Mouse (Mus musculus): ENCODE measurements at regions not wholly inside any gene's neighbourhood (a gene's known extent, or its start where the extent isn't known, plus 50 kb on each side); places are given as distances from the start of the nearest gene placed in this dataset.

DNA sequence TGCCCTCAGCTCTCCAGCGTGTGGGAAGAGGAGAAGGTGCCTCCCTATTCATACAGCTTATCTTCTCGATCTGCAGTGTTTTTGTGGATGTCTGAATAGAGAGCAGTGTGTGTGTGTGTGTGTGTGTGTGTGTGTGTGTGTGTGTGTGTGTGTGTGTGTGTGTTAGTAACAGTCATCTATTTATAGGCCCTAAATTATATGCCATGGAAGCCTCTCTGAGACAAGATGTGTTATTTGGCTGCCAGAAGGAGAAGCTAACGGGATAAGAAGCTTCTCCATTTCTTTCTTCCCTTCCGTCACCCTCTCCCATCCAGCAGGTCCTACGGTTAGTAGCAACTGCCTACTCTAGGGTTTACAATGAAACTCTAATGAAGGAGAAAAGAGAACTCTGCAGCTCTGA lies 270.3 kb downstream of the Emp1 start:
- H3K79me2 ChIP-seq (ENCODE audit: control insufficient read depth, insufficient read depth) = no peaks in the 10 kb centered on the region
- H3K4me3 ChIP-seq = no peak overlapping the region
- no peak overlapping the region for H3K4me2 ChIP-seq (ENCODE audit: low read depth)
- no peak for TF ChIP-seq MAX (IDR thresholded peaks at IDR 0.05; ENCODE audit: low read depth)
- TF ChIP-seq CEBPB (IDR thresholded peaks at IDR 0.05; ENCODE audit: insufficient read depth, poor library complexity, severe bottlenecking) = no peak
- no peak for TF ChIP-seq REST (IDR thresholded peaks at IDR 0.05; ENCODE audit: insufficient read depth, insufficient read length)
- H3K36me3 ChIP-seq (ENCODE audit: control insufficient read depth, insufficient read depth) = no peaks in the 10 kb centered on the region
- no peaks in the 10 kb centered on the region for H3K27me3 ChIP-seq (ENCODE audit: control insufficient read depth, insufficient read depth, insufficient read length)
- no peak overlapping the region for H3ac ChIP-seq (ENCODE audit: control insufficient read depth, insufficient read length)

DNA sequence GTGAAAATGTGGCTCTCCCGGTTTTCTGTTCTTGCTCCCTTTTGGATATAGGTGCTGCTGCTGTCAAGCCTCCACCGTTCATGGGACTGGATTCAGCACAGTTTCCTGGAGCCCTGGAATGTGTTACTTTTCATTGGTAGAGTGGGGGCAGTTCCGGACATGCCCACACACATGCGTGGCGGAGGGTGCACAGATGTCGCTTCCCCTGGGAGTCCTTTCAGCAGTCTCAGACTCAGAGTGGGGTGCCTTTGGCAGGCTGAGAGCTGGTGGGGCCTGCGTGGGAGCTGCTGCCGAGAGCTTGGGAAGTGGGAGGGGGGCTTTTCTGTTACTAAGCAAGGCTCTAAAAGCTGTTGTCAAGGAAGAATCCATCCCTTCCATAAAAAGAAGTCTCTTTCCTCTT lies 274.3 kb downstream of the Emp1 start:
- TF ChIP-seq MYOD1 (IDR thresholded peaks at IDR 0.05; ENCODE audit: control insufficient read depth in 1 of 3, insufficient read length in 2 of 3, low read depth in 2 of 3) = no peak
- no peak for TF ChIP-seq POLR2A (IDR thresholded peaks at IDR 0.05; ENCODE audit: insufficient read length, low read depth)
- TF ChIP-seq SRF (IDR thresholded peaks at IDR 0.05; ENCODE audit: control insufficient read depth, insufficient read length, low read depth) = no peak
- no peaks in the 10 kb centered on the region for H3K27me3 ChIP-seq (ENCODE audit: control insufficient read depth, insufficient read depth, insufficient read length)
- H3K36me3 ChIP-seq (ENCODE audit: control insufficient read depth, insufficient read depth) = no peaks in the 10 kb centered on the region
- H3K4me3 ChIP-seq = no peak overlapping the region
- H3K79me2 ChIP-seq (ENCODE audit: control insufficient read depth, insufficient read depth) = no peaks in the 10 kb centered on the region
- no peak overlapping the region for H3ac ChIP-seq (ENCODE audit: control insufficient read depth, insufficient read length)
- H3K4me2 ChIP-seq (ENCODE audit: low read depth) = no peak overlapping the region

DNA sequence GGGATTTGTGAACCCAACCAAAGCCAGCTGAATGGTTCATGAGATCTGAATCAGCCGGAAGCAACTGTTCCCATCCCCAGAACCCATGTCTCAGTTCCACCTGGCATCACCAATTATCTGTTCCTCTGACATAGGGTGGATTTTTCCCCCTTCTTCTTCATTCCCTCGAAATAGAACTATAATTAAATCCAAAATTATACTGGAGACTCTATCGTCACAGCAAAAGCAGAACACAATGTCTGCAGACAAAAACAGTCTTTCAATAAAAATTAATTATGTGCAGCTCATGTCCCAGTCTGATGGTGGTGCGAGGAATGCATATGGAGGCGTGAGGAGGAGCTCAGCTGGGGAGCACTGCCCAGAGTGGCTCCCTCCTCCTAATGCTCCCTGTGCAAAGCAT lies 280.4 kb downstream of the Emp1 start:
- Histone ChIP-seq H3K27me3 (ENCODE audit: control insufficient read depth, insufficient read depth, insufficient read length) (no peaks in the 10 kb centered on the region), H3K4me2 (ENCODE audit: low read depth) (no peak overlapping the region), H3K36me3 (ENCODE audit: control insufficient read depth, insufficient read depth) (no peaks in the 10 kb centered on the region), H3K4me3 (no peak overlapping the region), H3ac (ENCODE audit: control insufficient read depth, insufficient read length) (no peak overlapping the region), H3K79me2 (ENCODE audit: control insufficient read depth, insufficient read depth) (no peaks in the 10 kb centered on the region)
- TF ChIP-seq TCF12 (IDR thresholded peaks at IDR 0.05; ENCODE audit: insufficient read depth, poor library complexity, severe bottlenecking) = no peak
- no peak for TF ChIP-seq REST (IDR thresholded peaks at IDR 0.05; ENCODE audit: insufficient read depth, insufficient read length)
- no peak for TF ChIP-seq MYOD1 (IDR thresholded peaks at IDR 0.05; ENCODE audit: control insufficient read depth in 1 of 3, insufficient read length in 2 of 3, low read depth in 2 of 3)
- TF ChIP-seq POLR2AphosphoS2 (IDR thresholded peaks at IDR 0.05; ENCODE audit: insufficient read length, low read depth) = no peak
- TF ChIP-seq CEBPB (IDR thresholded peaks at IDR 0.05; ENCODE audit: insufficient read depth, poor library complexity, severe bottlenecking) = no peak
- no peak for TF ChIP-seq SRF (IDR thresholded peaks at IDR 0.05; ENCODE audit: control insufficient read depth, insufficient read length, low read depth)
- TF ChIP-seq MYOG (IDR thresholded peaks at IDR 0.05; ENCODE audit: control insufficient read depth in 1 of 3, insufficient read depth in 1 of 3, insufficient read length in 2 of 3, low read depth in 2 of 3) = no peak
- TF ChIP-seq POLR2A (IDR thresholded peaks at IDR 0.05; ENCODE audit: insufficient read length, low read depth) = no peak
- no peak for TF ChIP-seq MAX (IDR thresholded peaks at IDR 0.05; ENCODE audit: low read depth)

DNA sequence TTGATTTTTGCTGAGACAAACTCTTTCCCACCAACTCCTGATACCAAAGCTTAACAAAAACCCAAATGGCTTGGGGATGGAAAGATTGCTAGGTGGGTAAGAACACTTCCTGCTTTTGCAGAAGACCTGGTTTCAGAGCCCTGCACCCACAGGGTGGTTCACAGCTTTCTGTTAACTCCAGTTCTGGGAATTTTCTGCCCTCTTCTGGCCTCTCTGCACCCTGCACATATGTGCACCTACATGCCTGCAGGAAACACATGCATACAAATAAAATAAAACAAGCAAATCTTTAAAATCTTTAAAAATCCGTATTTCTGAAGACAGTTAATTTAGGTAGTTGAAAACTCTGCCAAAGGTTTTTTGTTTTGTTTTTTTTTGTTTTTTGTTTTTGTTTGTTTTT lies 283.8 kb downstream of the Emp1 start:
- TF ChIP-seq MYOG (IDR thresholded peaks at IDR 0.05; ENCODE audit: control insufficient read depth in 1 of 3, insufficient read depth in 1 of 3, insufficient read length in 2 of 3, low read depth in 2 of 3) = no peak
- no peak for TF ChIP-seq TCF12 (IDR thresholded peaks at IDR 0.05; ENCODE audit: insufficient read depth, poor library complexity, severe bottlenecking)
- no peak for TF ChIP-seq MAX (IDR thresholded peaks at IDR 0.05; ENCODE audit: low read depth)
- TF ChIP-seq SRF (IDR thresholded peaks at IDR 0.05; ENCODE audit: control insufficient read depth, insufficient read length, low read depth) = no peak
- TF ChIP-seq E2F4 (IDR thresholded peaks at IDR 0.05; ENCODE audit: insufficient read depth) = no peak
- no peak for TF ChIP-seq USF1 (IDR thresholded peaks at IDR 0.05; ENCODE audit: low read depth)
- TF ChIP-seq POLR2AphosphoS2 (IDR thresholded peaks at IDR 0.05; ENCODE audit: insufficient read length, low read depth) = no peak
- no peak for TF ChIP-seq MYOD1 (IDR thresholded peaks at IDR 0.05; ENCODE audit: control insufficient read depth in 1 of 3, insufficient read length in 2 of 3, low read depth in 2 of 3)
- TF ChIP-seq POLR2A (IDR thresholded peaks at IDR 0.05; ENCODE audit: insufficient read length, low read depth) = no peak
- TF ChIP-seq TCF3 (IDR thresholded peaks at IDR 0.05; ENCODE audit: insufficient read length, low read depth) = no peak
- TF ChIP-seq CEBPB (IDR thresholded peaks at IDR 0.05; ENCODE audit: insufficient read depth, poor library complexity, severe bottlenecking) = no peak
- no peak for TF ChIP-seq REST (IDR thresholded peaks at IDR 0.05; ENCODE audit: insufficient read depth, insufficient read length)
- Histone ChIP-seq H3K79me2 (ENCODE audit: control insufficient read depth, insufficient read depth) (no peaks in the 10 kb centered on the region), H3ac (ENCODE audit: control insufficient read depth, insufficient read length) (no peak overlapping the region), H3K4me2 (ENCODE audit: low read depth) (no peak overlapping the region), H3K36me3 (ENCODE audit: control insufficient read depth, insufficient read depth) (no peaks in the 10 kb centered on the region), H3K27me3 (ENCODE audit: control insufficient read depth, insufficient read depth, insufficient read length) (no peaks in the 10 kb centered on the region), H3K4me3 (no peak overlapping the region)

DNA sequence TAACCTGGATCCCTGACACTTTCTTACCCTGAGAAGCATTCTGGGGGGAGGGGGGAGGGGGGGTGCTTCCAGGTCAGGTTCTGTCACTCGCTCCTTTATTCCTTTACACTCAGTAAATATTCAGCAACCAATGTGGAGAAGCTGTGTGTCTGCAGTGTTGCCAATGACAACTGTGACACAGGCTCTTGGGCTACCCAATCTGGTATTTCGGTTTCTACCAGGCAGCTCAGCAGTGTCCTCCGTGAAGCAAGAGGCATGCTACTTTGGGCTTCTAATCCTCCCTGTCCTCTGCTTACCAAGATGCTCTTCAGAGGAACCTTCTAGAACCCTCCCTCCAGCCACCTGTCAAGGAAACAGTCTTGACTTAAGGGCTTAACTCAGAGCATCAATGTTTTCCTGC lies 290.7 kb downstream of the Emp1 start:
- Histone ChIP-seq H3K79me2 (ENCODE audit: control insufficient read depth, insufficient read depth) (no peaks in the 10 kb centered on the region), H3K27me3 (ENCODE audit: control insufficient read depth, insufficient read depth, insufficient read length) (no peaks in the 10 kb centered on the region), H3K4me3 (no peak overlapping the region), H3K4me2 (ENCODE audit: low read depth) (no peak overlapping the region), H3K36me3 (ENCODE audit: control insufficient read depth, insufficient read depth) (no peaks in the 10 kb centered on the region), H3ac (ENCODE audit: control insufficient read depth, insufficient read length) (no peak overlapping the region)
- no peak for TF ChIP-seq CEBPB (IDR thresholded peaks at IDR 0.05; ENCODE audit: insufficient read depth, poor library complexity, severe bottlenecking)
- no peak for TF ChIP-seq MAX (IDR thresholded peaks at IDR 0.05; ENCODE audit: low read depth)
- TF ChIP-seq SRF (IDR thresholded peaks at IDR 0.05; ENCODE audit: control insufficient read depth, insufficient read length, low read depth) = no peak
- TF ChIP-seq REST (IDR thresholded peaks at IDR 0.05; ENCODE audit: insufficient read depth, insufficient read length) = no peak
- no peak for TF ChIP-seq TCF3 (IDR thresholded peaks at IDR 0.05; ENCODE audit: insufficient read length, low read depth)

Measured in myocyte (in vitro differentiated cells).